Mouse (Mus musculus): Measurements from ENCODE around the gene Rpl36. TPM values are rescaled to one million over a fixed set of nuclear protein-coding genes. Genes with fewer than 3 reads are reported as not detected.

Rpl36 gene
- total and polyA plus RNA-seq, 2 experiments from 2014 or later: 1,192 to 1,600 TPM

DNA sequence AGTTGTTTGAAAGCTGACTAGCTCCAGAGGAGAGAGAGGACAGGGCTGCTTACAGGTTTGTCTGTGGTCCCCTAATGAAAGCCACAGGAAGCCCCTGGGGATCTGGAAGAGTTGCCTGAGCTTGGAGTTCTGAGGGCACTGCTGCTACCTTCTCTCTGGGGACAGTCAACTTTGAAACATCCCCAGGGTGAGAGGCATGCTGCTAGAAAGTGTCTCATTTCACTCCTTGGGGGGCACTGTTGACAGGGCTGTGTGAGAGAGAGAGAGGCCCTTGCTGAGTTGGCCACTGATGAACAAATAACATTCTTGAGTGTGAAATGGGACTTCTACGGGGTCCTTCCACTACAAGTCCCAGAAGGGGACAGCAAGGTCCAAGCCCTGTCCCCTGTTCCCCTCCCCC lies 25.4 kb upstream of the Rpl36 start:
- no peak overlapping the region for H3K4me2 ChIP-seq (ENCODE audit: low read depth, low read length)
- DNase-seq (ENCODE audit: low spot score) (no peak), ATAC-seq (ENCODE audit: insufficient read depth, low read depth) (no peak)
- 65% methylated on average over 1 of the region's 1 CpGs for WGBS
- no peaks in the 10 kb centered on the region for H3K27me3 ChIP-seq (ENCODE audit: control insufficient read depth, insufficient read depth, low read length)
- H3K4me1 ChIP-seq (ENCODE audit: control insufficient read depth, insufficient read depth): peaks cover 18% of the 10 kb centered on the region
- no peak overlapping the region for H3K4me3 ChIP-seq (ENCODE audit: low read depth, low read length)
- TF ChIP-seq CTCF (IDR thresholded peaks at IDR 0.05; ENCODE audit: low read depth) (no peak), EP300 (IDR thresholded peaks at IDR 0.05; ENCODE audit: low read depth) (no peak)
- H3K36me3 ChIP-seq (replicated peaks; ENCODE audit: control insufficient read depth, insufficient read depth, low read length): peaks cover 65% of the 10 kb centered on the region
- H3K9me3 ChIP-seq (replicated peaks; ENCODE audit: control insufficient read depth, low read length): no peaks in the 10 kb centered on the region
- 0 out of 2 replicates have a peak overlapping the region, but pooled peaks have one; percentile 7 for H3K9ac ChIP-seq (replicated peaks; ENCODE audit: low read depth, low read length)
- H3K27ac ChIP-seq (ENCODE audit: low read depth): no peak overlapping the region

DNA sequence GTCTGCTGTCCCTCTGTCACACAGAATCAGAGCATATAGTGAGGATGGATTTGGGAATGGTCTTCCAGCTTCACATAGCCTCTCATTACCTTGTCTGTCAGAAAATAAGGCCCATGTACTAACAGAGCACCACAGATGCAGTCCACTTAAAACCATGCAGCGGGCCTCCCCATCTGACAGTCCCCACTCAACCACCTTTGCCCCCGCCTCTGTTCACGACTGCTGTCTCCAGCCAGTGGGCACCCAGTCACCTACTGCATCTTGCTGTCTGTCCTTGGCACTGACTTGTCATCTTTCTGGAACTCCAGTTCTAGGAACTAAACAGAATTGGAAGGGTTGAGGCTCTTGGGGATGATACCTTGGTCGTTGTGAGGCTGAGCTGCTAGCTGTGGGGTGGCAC lies 24.3 kb upstream of the Rpl36 start:
- Histone ChIP-seq H3K9me3 (replicated peaks; ENCODE audit: control insufficient read depth, low read length) (no peaks in the 10 kb centered on the region), H3K4me2 (ENCODE audit: low read depth, low read length) (no peak overlapping the region), H3K4me3 (ENCODE audit: low read depth, low read length) (no peak overlapping the region), H3K9ac (replicated peaks; ENCODE audit: low read depth, low read length) (no peak overlapping the region), H3K36me3 (replicated peaks; ENCODE audit: control insufficient read depth, insufficient read depth, low read length) (peaks cover 74% of the 10 kb centered on the region), H3K27ac (ENCODE audit: low read depth) (no peak overlapping the region), H3K27me3 (ENCODE audit: control insufficient read depth, insufficient read depth, low read length) (no peaks in the 10 kb centered on the region), H3K4me1 (ENCODE audit: control insufficient read depth, insufficient read depth) (peaks cover 12% of the 10 kb centered on the region)
- no peak for TF ChIP-seq EP300 (IDR thresholded peaks at IDR 0.05; ENCODE audit: low read depth)
- no peak for TF ChIP-seq CTCF (IDR thresholded peaks at IDR 0.05; ENCODE audit: low read depth)
- ATAC-seq (ENCODE audit: insufficient read depth, low read depth) (no peak), DNase-seq (ENCODE audit: low spot score) (no peak)
- 92% methylated on average over 4 of the region's 4 CpGs for WGBS

DNA sequence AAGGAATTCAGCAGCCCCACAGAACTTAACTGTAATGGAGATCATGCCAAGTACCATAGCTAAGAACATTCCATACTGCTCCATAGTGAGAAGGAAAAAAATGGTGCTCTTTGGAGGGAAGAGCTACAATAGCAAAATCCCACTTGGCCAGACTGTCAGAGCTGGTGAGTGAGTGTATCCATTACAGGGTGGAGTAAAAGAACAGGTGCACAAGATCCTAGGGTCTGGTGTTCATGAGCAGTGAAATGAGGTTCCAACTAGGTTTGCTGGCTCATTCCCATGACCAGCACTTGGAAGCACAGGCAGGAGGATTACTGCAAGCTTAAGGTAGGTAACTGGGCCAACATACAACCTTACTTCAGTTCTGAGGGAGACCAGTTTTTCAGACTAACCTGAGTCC lies 20.7 kb upstream of the Rpl36 start:
- TF ChIP-seq CTCF (IDR thresholded peaks at IDR 0.05; ENCODE audit: low read depth) (no peak), EP300 (IDR thresholded peaks at IDR 0.05; ENCODE audit: low read depth) (no peak)
- Histone ChIP-seq H3K27ac (ENCODE audit: low read depth) (no peak overlapping the region), H3K4me2 (ENCODE audit: low read depth, low read length) (no peak overlapping the region), H3K27me3 (ENCODE audit: control insufficient read depth, insufficient read depth, low read length) (no peaks in the 10 kb centered on the region), H3K9ac (replicated peaks; ENCODE audit: low read depth, low read length) (no peak overlapping the region), H3K36me3 (replicated peaks; ENCODE audit: control insufficient read depth, insufficient read depth, low read length) (peaks cover 99% of the 10 kb centered on the region), H3K9me3 (replicated peaks; ENCODE audit: control insufficient read depth, low read length) (no peaks in the 10 kb centered on the region), H3K4me3 (ENCODE audit: low read depth, low read length) (no peak overlapping the region), H3K4me1 (ENCODE audit: control insufficient read depth, insufficient read depth) (no peaks in the 10 kb centered on the region)
- no peak for ATAC-seq (ENCODE audit: insufficient read depth, low read depth)
- no peak for DNase-seq (ENCODE audit: low spot score)

DNA sequence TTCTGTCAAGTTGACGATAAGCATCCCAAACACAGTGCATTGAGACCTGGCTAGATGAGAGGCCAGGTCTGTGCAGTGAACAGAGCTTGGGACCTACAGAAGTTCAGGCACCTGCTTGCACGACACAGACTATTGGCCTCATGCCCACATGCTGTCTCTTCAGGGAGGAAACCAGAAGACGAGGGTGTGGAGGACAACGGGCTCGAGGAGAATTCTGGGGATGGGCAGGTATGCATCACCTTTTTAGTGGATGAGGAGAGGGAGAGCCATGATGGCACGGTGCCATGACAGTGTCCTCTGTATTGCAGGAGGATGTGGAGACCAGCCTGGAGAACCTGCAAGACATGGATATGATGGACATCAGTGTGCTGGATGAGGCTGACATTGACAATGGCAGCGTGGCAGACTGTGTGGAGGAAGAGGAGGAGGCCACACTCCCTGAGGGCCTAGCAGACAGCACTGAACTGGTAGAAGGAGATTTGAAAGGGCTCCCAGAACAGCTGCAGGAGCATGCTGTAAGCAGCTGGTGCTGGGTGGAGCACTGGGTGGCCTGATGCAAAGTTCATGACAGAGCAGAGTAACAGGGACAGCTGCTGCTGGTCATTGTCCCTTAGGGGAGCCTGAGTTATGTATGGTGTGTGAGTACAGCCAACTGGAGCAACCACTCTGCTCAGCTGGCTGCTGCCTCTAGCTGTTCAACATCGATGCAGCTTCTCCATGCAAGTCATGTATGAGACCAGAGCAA lies 19.5 kb upstream of the Rpl36 start:
- TF ChIP-seq CTCF (IDR thresholded peaks at IDR 0.05; ENCODE audit: low read depth) (no peak), EP300 (IDR thresholded peaks at IDR 0.05; ENCODE audit: low read depth) (no peak)
- Histone ChIP-seq H3K4me1 (ENCODE audit: control insufficient read depth, insufficient read depth) (no peaks in the 10 kb centered on the region), H3K4me3 (ENCODE audit: low read depth, low read length) (no peak overlapping the region), H3K9ac (replicated peaks; ENCODE audit: low read depth, low read length) (no peak overlapping the region), H3K9me3 (replicated peaks; ENCODE audit: control insufficient read depth, low read length) (no peaks in the 10 kb centered on the region), H3K4me2 (ENCODE audit: low read depth, low read length) (no peak overlapping the region), H3K27ac (ENCODE audit: low read depth) (no peak overlapping the region), H3K36me3 (replicated peaks; ENCODE audit: control insufficient read depth, insufficient read depth, low read length) (peaks cover 95% of the 10 kb centered on the region), H3K27me3 (ENCODE audit: control insufficient read depth, insufficient read depth, low read length) (no peaks in the 10 kb centered on the region)
- peak; percentile 56 for ATAC-seq (ENCODE audit: insufficient read depth, low read depth)
- WGBS: 65% methylated on average over 8 of the region's 8 CpGs
- DNase-seq (ENCODE audit: low spot score): no peak

DNA sequence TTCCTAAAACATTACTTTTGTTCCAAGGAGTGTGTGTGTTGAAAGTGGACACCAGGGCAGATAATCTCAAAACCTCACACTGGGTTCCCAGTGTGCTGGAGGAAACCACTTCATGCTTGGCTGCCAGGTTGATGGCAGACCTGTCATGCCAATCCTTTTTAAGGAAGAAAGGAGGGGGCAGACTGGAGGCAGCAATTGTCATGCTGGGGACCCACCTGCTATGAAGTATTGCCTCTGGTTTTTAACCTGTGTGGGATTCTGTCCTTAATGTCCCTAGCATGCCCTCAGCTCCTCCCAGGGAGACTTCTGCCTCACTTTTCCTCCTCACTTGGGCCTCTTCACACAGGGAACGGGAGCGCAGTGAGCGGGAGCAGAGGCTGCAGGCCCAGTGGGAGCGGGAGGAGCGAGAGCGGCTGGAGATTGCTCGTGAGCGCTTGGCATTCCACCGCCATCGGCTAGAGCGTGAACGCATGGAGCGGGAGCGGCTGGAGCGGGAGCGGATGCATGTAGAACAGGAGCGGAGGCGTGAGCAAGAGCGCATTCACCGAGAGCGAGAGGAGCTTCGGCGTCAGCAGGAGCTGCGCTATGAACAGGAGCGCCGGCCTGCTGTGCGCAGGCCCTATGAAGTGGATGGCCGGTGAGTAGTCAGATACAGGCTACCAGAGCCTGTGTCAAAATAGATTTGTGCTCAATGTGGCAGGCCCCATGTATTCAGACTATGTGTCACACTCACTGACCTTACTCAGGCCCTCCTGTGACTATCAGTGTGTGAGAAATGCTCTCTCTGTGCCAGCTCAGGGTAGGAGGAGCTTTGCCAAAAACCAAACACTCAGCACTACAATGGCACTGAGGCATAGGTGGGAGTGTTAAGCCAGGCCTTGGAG lies 9.8 kb upstream of the Rpl36 start:
- no peak for TF ChIP-seq CTCF (IDR thresholded peaks at IDR 0.05; ENCODE audit: low read depth)
- TF ChIP-seq EP300 (IDR thresholded peaks at IDR 0.05; ENCODE audit: low read depth): no peak
- WGBS: 91% methylated on average over 28 of the region's 28 CpGs
- Histone ChIP-seq H3K4me3 (ENCODE audit: low read depth, low read length) (no peak overlapping the region), H3K4me1 (ENCODE audit: control insufficient read depth, insufficient read depth) (0 out of 2 replicates have a peak, but pooled peaks cover 3% of the 10 kb centered on the region), H3K4me2 (ENCODE audit: low read depth, low read length) (no peak overlapping the region), H3K27me3 (ENCODE audit: control insufficient read depth, insufficient read depth, low read length) (no peaks in the 10 kb centered on the region), H3K9ac (replicated peaks; ENCODE audit: low read depth, low read length) (no peak overlapping the region), H3K27ac (ENCODE audit: low read depth) (no peak overlapping the region), H3K36me3 (replicated peaks; ENCODE audit: control insufficient read depth, insufficient read depth, low read length) (peaks cover 80% of the 10 kb centered on the region), H3K9me3 (replicated peaks; ENCODE audit: control insufficient read depth, low read length) (no peaks in the 10 kb centered on the region)
- no peak for ATAC-seq (ENCODE audit: insufficient read depth, low read depth)
- no peak for DNase-seq (ENCODE audit: low spot score)

All from heart, postnatal 0 days (tissue).